Mouse (Mus musculus) megakaryocyte, adult 5-6 weeks (primary cell): Measurements from ENCODE around the gene Asns. TPM values are rescaled to one million over a fixed set of nuclear protein-coding genes. Genes with fewer than 3 reads are reported as not detected.

Experiments
- ATAC-seq: 2 replicates; pipeline ENCODE4 v1.8.0; 2016; ENCODE audit warnings: mild to moderate bottlenecking, inconsistent platforms; ENCODE audit not compliant: poor library complexity, severe bottlenecking
- total RNA-seq, 2 experiments: library from RNA; stranded (forward) in 1 of 2; stranded (reverse) in 1 of 2; fragments of 153-499, 151-499 nt in 1 of 2; fragments of 221-1000, 200-1000 nt in 1 of 2; gene quantifications; 2 replicates each; pipeline versions ENCODE4 v1.2.3 to v1.2.4; 2015 to 2017

Asns gene
- total RNA-seq (2015), result 11.4 and 14.0 TPM in 2 replicates
- 5.4 and 10.7 TPM in 2 replicates for total RNA-seq (2017)

DNA sequence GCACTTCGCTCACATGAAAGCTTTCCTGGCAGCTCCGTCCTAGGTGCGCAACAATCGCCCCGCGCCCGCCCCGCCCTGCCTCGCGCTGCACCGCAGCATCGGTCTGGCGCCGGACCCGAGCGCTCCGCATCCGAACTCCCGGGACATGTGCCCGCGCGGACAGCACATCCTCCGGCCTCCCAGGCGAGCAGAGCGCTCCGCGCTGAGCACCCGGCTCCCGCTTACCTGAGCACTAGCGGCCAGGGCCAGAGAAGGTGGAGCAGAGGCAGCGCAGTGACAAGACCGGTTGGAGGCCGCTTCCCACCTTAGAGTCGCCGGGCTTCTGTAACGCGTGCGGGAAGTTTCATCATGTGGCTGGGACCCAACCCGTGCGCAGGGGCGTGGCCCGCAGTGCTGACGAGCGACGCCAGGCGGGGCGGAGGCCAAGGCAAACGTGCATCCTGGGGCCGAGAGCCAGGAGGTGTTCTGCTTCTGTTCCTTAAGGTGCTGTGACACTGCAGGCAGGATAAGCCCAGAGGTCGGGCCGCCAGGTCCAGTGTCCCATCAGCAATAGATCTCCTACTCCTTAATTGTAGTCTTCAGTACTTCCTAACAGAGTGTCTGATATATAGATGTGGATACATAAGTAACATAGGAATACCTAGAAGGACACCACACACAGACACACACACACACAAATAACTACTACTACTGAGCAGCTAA is at the start of gene Asns:
Gene Asns, minus strand, starts transcription at position 371 of the 702 bp plus-strand sequence.
- ATAC-seq, result peak; percentile 92

GRCm38 (mm10) chr6:7741721-7742120 is 48.7 kb upstream of the Asns start:
- no peak for ATAC-seq

DNA sequence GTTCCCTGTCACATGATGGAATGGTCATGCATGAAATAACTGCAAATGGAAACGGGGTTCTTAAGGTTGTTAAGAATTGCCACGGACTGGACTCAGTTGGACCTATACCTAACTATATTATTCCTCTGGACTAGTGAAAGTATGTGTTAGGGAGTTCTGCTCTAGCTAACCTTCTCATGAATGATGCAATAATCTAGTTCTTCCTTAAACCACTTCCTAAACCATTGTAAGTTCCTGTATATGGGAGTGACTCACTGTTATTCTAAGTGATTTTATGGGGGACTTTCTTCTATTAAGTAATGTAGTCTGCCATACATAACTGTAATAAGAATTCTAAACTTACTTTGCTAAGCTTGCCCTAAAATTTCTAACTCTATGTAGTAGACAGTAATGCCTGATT is 44.8 kb upstream of the Asns start:
- ATAC-seq, result peak; percentile 86

- peak; percentile 93 for ATAC-seq
Observed at GRCm38 (mm10) chr6:7732754-7733708, 40.0 kb upstream of the Asns start.

DNA sequence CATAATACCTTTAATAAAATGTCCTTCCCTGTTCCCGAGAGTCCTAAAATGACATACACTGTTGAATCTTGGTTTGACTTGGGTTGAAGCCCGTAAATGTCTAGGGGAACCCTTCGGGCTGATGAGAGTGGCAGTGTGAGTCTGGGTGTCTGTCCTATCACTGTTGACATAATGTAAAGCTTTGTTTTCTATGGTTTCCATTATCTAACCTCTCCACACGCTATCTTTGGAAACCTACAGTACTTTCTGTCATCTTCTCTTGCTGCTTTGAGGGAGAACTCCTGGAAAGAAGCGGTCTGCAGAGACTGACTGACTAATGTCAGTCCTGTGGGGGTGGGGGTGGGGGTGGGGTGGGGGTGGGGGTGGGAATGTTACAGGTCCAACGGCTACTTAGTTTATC is 39.0 kb upstream of the Asns start:
- no peak for ATAC-seq

- ATAC-seq, result no peak
Observed at GRCm38 (mm10) chr6:7729128-7729527, 36.1 kb upstream of the Asns start.

- no peak for ATAC-seq
Observed at GRCm38 (mm10) chr6:7728241-7728640, 35.2 kb upstream of the Asns start.

GRCm38 (mm10) chr6:7716236-7716635 is 23.2 kb upstream of the Asns start:
- ATAC-seq, result no peak

- ATAC-seq, result no peak
Observed at GRCm38 (mm10) chr6:7714230-7714629, 21.2 kb upstream of the Asns start.

DNA sequence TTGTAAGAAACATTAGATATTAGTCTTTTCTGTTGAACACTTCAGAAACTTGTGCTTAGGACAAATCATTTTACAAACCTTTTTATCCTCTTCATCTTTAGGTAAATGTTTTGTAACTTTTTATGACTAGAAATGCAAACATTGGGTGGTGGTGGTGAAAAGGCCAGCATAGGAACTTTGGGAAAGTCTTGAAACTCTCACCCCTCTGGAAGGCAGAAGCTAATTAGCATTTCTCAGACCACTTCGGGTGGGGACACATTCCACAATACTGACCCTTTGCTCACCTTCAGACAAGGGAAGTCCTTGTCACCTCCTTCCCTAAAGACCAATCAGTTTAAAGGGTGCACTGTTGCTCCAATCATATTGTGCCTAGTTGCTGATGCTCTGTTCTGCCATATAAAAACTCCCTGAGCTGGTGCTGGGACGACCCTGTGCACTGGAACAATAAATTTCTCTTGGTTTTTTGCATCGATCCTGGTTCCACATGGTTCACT is 18.8 kb upstream of the Asns start:
- ATAC-seq, result no peak

- no peak for ATAC-seq
Observed at GRCm38 (mm10) chr6:7708246-7708645, 15.2 kb upstream of the Asns start.

GRCm38 (mm10) chr6:7706796-7707195 is 13.7 kb upstream of the Asns start:
- ATAC-seq, result no peak

GRCm38 (mm10) chr6:7697999-7698699 is 5.1 kb upstream of the Asns start:
- ATAC-seq, result no peak

GRCm38 (mm10) chr6:7697077-7697643 is 4.1 kb upstream of the Asns start:
- no peak for ATAC-seq

- no peak for ATAC-seq
Observed at GRCm38 (mm10) chr6:7696641-7697040, 3.6 kb upstream of the Asns start.

DNA sequence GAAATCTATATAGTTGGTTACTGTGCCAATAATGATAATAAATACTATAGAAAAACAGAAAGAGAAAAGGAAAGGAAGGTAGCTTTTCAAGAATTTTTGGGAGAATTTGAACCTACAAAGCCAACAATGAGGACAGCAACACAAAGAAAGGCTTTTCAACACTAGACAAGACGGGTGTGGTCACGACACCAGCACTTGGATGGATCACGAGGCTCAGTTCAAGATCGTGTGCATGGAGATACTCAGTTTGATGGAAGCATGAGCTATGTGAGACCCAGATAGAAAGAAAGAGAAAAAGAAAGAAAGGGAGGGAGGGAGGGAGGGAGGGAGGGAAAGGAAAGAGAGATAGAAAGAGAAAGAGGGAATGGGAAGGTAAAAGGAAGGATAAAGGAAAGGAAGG is 2.8 kb upstream of the Asns start:
- no peak for ATAC-seq

GRCm38 (mm10) chr6:7693666-7694065 is 612 bp upstream of the Asns start:
- ATAC-seq, result no peak

GRCm38 (mm10) chr6:7692451-7692850 is 603 bp downstream of the Asns start:
- no peak for ATAC-seq

DNA sequence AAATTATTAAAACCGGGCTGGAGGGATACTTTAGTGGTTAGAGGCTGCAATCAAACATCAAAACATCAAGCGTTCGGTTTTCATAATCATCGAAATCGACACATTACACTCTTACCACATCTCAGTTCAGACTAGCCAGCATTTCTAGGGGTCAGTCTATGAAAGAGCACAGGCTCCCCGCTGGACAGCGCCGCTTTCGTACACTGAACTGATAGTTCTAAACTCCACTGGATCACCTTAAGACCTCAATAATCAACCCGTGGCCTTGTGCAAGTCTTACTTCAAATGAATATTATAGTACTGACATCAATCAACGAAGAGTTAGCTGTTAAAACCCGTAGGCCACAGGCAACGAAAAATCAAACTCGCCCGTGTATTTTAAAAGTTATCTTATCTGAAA is 1.0 kb downstream of the Asns start:
- no peak for ATAC-seq

- ATAC-seq, result 0 out of 2 replicates have a peak, but pooled peaks have one; percentile 24
Observed at GRCm38 (mm10) chr6:7690456-7690855, 2.6 kb downstream of the Asns start.

GRCm38 (mm10) chr6:7689180-7689579 is 3.9 kb downstream of the Asns start:
- ATAC-seq, result 0 out of 2 replicates have a peak, but pooled peaks have one; percentile 19
